Mouse (Mus musculus) midbrain, embryonic 12.5 days (tissue): ENCODE measurements around the gene Hist2h2be. TPM values are rescaled to one million over a fixed set of nuclear protein-coding genes. Genes with fewer than 3 reads are reported as not detected.
A peak's percentile ranks its signal among the peaks of the same experiment; 100 is the strongest.

Experiments
- ATAC-seq: fragments of 200-750 bp; cut with Nextera tagmentation; 2 replicates; pipeline ENCODE4 v1.8.0; 2017; ENCODE audit warnings: low read depth, moderate TSS enrichment, moderate library complexity; ENCODE audit not compliant: low FRiP score
- H3K27ac ChIP-seq: fragments of 300-500 bp; sonication (generic); replicated peaks from 2 replicates; pipeline ENCODE4 v1.5.1; 2016; ENCODE audit warnings: mild to moderate bottlenecking
- H3K27me3 ChIP-seq: fragments of 300-500 bp; sonication (generic); 2 replicates; pipeline ENCODE4 v1.6.1; 2016; ENCODE audit warnings: mild to moderate bottlenecking
- H3K36me3 ChIP-seq: fragments of 300-500 bp; sonication (generic); 2 replicates; pipeline ENCODE4 v1.6.1; 2016
- H3K4me1 ChIP-seq: fragments of 300-500 bp; sonication (generic); 2 replicates; pipeline ENCODE4 v1.6.1; 2016
- H3K4me2 ChIP-seq: fragments of 300-500 bp; sonication (generic); replicated peaks from 2 replicates; pipeline ENCODE4 v1.6.1; 2016; ENCODE audit warnings: mild to moderate bottlenecking, moderate library complexity
- H3K4me3 ChIP-seq: fragments of 300-500 bp; sonication (generic); 2 replicates; pipeline ENCODE4 v1.5.1; 2016; ENCODE audit warnings: mild to moderate bottlenecking
- H3K9ac ChIP-seq: fragments of 300-500 bp; sonication (generic); replicated peaks from 2 replicates; pipeline ENCODE4 v1.6.1; 2016; ENCODE audit warnings: mild to moderate bottlenecking, moderate library complexity
- H3K9me3 ChIP-seq: fragments of 300-500 bp; sonication (generic); 2 replicates; pipeline ENCODE4 v1.6.1; 2016; ENCODE audit warnings: mild to moderate bottlenecking
- WGBS: fragments of 180-500 bp; shearing (Covaris S2); methylation state at CpG from one replicate; pipeline ENCODE4 v1.1.7; 2016; 5-methylcytosine and 5-hydroxymethylcytosine counted together
- polyA plus RNA-seq: library from polyadenylated mRNA; unstranded; fragments of >200 nt; fragmentation: Nextera tagmentation; extraction: Ambion mirVana; gene quantifications from 2 replicates; pipeline ENCODE4 v1.2.1, GENCODE M21; 2016

Gene Hist2h2be
- polyA plus RNA-seq, 1 experiment from 2014 or later: 11.4 TPM

DNA sequence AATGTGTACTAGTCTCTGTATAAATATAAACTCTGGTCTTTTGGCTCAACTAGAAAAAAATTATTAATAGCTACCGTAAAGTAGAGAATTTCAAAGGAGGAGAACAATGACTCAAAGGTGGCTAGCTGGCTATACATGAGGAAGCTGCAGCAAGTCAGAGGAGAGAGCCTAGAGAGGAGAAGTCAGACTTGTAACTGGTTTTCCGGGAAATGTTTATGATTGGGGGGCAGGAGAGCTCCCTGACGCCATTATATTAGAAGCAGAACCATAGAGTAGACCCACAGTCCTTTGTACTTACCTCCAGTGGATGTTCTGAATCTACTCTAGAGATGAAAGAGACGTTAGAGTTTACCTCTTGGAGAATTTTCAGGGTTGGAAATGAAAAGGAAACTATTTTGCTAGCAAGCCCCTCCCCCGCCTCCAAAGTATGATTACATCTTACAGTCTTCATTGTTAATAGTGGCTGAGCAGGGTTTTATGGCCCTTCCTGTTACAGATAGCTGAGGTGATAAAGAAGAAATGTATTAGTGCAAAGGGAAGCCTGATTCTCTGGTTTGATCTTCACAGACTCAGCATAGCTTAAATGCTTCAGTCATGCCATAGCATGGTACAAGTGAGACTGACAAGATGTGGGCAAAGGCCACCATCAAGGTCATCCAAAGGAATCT lies 35.1 kb downstream of the Hist2h2be start:
- WGBS: 82% methylated on average over 5 of the region's 5 CpGs

GRCm38 (mm10) chr3:96257190-96257589 lies 36.3 kb downstream of the Hist2h2be start:
- no peak for ATAC-seq

More for the DNA sequence above, 35.1 kb downstream of the Hist2h2be start:
- Histone ChIP-seq H3K4me1 (no peaks in the 10 kb centered on the region), H3K27ac (no peak overlapping the region), H3K27me3 (no peaks in the 10 kb centered on the region), H3K9ac (no peak overlapping the region), H3K9me3 (no peaks in the 10 kb centered on the region), H3K36me3 (no peaks in the 10 kb centered on the region), H3K4me2 (no peak overlapping the region), H3K4me3 (no peak overlapping the region)
- no peak for ATAC-seq

DNA sequence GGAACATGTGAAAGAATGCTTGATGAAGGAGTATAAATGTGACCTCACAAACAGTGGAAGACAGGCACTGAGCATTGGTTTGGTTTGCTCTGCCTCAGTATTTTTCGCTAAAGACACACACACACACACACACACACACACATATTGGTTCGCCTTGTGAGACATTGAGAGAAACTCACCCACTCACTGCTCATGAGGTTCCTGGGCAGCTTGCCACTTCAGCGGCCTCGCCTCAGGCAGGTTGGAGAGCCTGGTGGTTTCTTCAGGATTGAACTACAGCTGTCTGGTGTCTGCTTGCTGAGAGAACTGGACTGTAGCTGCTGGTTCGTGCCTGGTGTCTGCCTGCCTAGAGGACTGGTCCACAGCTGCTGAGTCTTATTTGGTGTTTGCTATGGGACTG lies 39.3 kb downstream of the Hist2h2be start:
- no peak for ATAC-seq

More at GRCm38 (mm10) chr3:96257190-96257589, 36.3 kb downstream of the Hist2h2be start:
- Histone ChIP-seq H3K27ac (no peak overlapping the region), H3K27me3 (no peaks in the 10 kb centered on the region), H3K9me3 (no peaks in the 10 kb centered on the region), H3K4me2 (no peak overlapping the region), H3K9ac (no peak overlapping the region), H3K4me3 (no peak overlapping the region), H3K36me3 (no peaks in the 10 kb centered on the region), H3K4me1 (peaks cover 6% of the 10 kb centered on the region; the same call in 1 of the 2 replicates)
- 86% methylated on average over 3 of the region's 3 CpGs for WGBS

GRCm38 (mm10) chr3:96261623-96262022 lies 40.7 kb downstream of the Hist2h2be start:
- Histone ChIP-seq H3K27ac (peak overlapping the region; percentile 98), H3K4me1 (peaks cover 24% of the 10 kb centered on the region), H3K27me3 (no peaks in the 10 kb centered on the region), H3K9me3 (no peaks in the 10 kb centered on the region), H3K4me3 (peak overlapping the region; percentile 57), H3K9ac (peak overlapping the region; percentile 87), H3K4me2 (peak overlapping the region; percentile 85), H3K36me3 (no peaks in the 10 kb centered on the region)
- no peak for ATAC-seq
- WGBS: 52% methylated on average over 3 of the region's 3 CpGs

More for the DNA sequence above, 39.3 kb downstream of the Hist2h2be start:
- Histone ChIP-seq H3K9me3 (no peaks in the 10 kb centered on the region), H3K4me2 (no peak overlapping the region), H3K9ac (no peak overlapping the region), H3K27me3 (no peaks in the 10 kb centered on the region), H3K4me3 (no peak overlapping the region), H3K4me1 (peaks cover 24% of the 10 kb centered on the region), H3K27ac (no peak overlapping the region), H3K36me3 (no peaks in the 10 kb centered on the region)
- 93% methylated on average over 5 of the region's 5 CpGs for WGBS

DNA sequence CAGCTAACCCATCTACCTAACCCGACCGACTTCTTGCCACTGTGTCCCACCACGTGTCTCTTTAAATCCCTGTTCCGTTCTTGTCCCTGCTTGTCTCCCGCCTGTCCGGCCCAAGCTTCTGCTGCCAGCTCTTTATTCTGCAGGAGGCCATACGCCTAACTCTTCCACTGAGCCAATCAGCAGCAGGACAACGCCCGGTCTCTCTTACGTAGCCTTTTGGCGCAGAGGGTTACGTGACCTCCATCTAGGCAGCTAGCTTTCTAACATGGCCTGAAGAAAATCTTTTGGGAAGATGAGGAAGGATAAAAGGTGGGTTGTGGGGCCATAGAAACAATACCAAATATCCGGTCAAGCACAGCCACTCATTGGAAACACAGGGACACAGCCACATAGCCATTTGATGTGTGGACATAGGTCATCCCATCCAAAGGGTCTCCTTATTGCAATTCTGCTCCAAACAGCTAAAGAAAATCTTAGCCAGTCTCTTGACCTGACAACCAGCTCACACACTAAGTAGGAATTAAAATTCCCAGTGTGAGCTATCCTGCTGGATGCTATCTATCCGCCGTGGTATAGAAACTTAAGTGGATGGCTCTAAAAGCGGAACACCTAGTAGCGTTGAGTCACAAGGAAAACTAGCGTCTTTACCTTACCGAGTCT lies 41.4 kb downstream of the Hist2h2be start:
- 1% methylated on average over 19 of the region's 19 CpGs for WGBS
- Histone ChIP-seq H3K27me3 (no peaks in the 10 kb centered on the region), H3K4me1 (peaks cover 26% of the 10 kb centered on the region), H3K36me3 (no peaks in the 10 kb centered on the region), H3K9ac (peak overlapping the region; percentile 87), H3K9me3 (no peaks in the 10 kb centered on the region), H3K4me2 (peak overlapping the region; percentile 85), H3K4me3 (peak overlapping the region; percentile 57), H3K27ac (peak overlapping the region; percentile 98)
- peak; percentile 83 for ATAC-seq

DNA sequence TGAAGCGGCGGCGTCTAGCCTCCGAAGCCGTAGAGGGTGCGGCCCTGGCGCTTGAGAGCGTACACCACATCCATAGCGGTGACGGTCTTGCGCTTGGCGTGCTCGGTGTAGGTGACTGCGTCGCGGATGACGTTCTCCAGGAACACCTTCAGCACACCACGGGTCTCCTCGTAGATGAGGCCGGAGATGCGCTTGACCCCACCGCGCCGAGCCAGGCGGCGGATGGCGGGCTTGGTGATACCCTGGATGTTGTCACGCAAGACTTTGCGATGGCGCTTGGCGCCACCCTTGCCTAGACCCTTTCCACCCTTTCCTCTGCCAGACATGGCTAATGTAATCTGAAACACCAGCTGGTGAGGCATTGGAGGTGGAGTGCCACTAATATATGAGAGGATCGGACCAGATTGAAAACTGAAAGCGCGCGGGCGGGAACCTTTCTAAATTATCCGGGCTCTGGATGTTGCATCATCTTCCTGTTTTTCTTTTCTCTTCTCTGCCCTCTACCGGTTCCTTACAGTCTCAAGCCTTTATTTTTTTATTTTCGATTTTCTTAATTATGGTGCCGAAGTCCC lies 42.1 kb downstream of the Hist2h2be start, which contains the start of gene Hist2h4:
Gene Hist2h4 (minus strand): TSS at position 333 of the 572 bp plus-strand sequence.
- H3K36me3 ChIP-seq: no peaks in the 10 kb centered on the region
- H3K4me2 ChIP-seq: peak within 1 kb of the TSS; percentile 85
- WGBS: under 1% methylated on average over 40 of the region's 40 CpGs
- no peaks in the 10 kb centered on the region for H3K27me3 ChIP-seq
- peak within 1 kb of the TSS; percentile 98 for H3K27ac ChIP-seq
- peaks cover 32% of the 10 kb centered on the region for H3K4me1 ChIP-seq
- peak within 1 kb of the TSS; percentile 87 for H3K9ac ChIP-seq
- peak; percentile 89 for ATAC-seq
- peak within 1 kb of the TSS; percentile 57 for H3K4me3 ChIP-seq
- no peaks in the 10 kb centered on the region for H3K9me3 ChIP-seq

GRCm38 (mm10) chr3:96263558-96264403 lies 42.9 kb downstream of the Hist2h2be start:
- H3K27ac ChIP-seq: peak overlapping the region; percentile 98
- H3K27me3 ChIP-seq: no peaks in the 10 kb centered on the region
- H3K9me3 ChIP-seq: no peaks in the 10 kb centered on the region
- ATAC-seq: peak; percentile 11; the same call in 1 of the 2 replicates
- peaks cover 35% of the 10 kb centered on the region for H3K4me1 ChIP-seq
- 5% methylated on average over 27 of the region's 27 CpGs for WGBS
- peak overlapping the region; percentile 66 for H3K9ac ChIP-seq
- no peaks in the 10 kb centered on the region for H3K36me3 ChIP-seq
- peak overlapping the region; percentile 57 for H3K4me3 ChIP-seq
- peak overlapping the region; percentile 85 for H3K4me2 ChIP-seq

GRCm38 (mm10) chr3:96264404-96264949 lies 43.6 kb downstream of the Hist2h2be start:
- peak overlapping the region; percentile 98 for H3K27ac ChIP-seq
- WGBS: 72% methylated on average over 7 of the region's 7 CpGs
- H3K4me2 ChIP-seq: peak overlapping the region; percentile 85
- no peaks in the 10 kb centered on the region for H3K36me3 ChIP-seq
- ATAC-seq: no peak
- peak overlapping the region; percentile 66; the same call in 1 of the 2 replicates for H3K9ac ChIP-seq
- H3K27me3 ChIP-seq: no peaks in the 10 kb centered on the region
- peak overlapping the region; percentile 57 for H3K4me3 ChIP-seq
- no peaks in the 10 kb centered on the region for H3K9me3 ChIP-seq
- H3K4me1 ChIP-seq: peaks cover 35% of the 10 kb centered on the region

DNA sequence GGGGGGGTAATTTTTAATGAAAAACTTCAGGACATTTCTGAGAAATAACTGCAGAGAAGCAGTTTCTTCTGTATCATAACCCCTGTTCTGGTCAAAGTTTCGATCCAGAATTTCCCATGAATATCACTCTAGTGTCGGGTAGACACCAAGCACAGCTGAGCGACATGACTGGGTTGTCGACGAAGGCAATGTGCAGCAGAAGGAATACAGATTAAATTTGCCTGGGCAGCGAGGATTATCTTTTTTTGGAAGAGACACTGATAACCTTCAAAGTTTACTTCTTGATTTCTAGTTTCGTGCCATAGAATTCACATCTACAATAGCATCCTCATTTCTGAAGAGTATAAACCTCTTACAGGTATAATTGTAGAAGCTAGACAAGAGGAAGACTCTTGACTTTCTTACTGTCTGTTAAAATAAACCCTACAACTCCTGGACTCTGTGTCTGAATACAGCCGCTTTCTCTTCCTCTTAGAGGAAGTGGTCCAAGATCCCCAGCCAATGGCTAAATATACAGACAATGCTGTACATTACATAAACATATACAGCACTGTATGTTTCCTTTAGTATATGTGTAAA lies 45.3 kb downstream of the Hist2h2be start:
- H3K36me3 ChIP-seq: no peaks in the 10 kb centered on the region
- H3K9ac ChIP-seq: no peak overlapping the region
- H3K27ac ChIP-seq: no peak overlapping the region
- H3K9me3 ChIP-seq: no peaks in the 10 kb centered on the region
- no peak for ATAC-seq
- no peak overlapping the region for H3K4me2 ChIP-seq
- no peak overlapping the region for H3K4me3 ChIP-seq
- H3K4me1 ChIP-seq: peaks cover 35% of the 10 kb centered on the region
- no peaks in the 10 kb centered on the region for H3K27me3 ChIP-seq
- 91% methylated on average over 8 of the region's 8 CpGs for WGBS

DNA sequence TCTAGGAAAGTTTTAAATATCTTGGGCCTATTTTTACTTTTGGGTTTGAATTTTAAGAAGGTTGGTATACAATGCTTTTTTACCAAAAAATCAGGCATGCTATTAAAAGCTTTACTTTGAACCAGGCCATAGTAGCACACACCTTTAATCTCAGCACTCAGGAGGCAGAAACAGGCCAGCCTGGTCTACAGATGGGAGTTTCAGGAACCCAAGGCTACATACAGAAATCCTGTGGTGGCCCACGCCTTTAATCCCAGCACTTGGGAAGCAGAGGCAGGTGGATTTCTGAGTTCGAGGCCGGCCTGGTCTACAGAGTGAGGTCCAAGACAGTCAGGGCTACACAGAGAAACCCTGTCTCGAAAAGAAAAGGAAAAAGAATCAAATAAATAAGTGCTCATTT lies 46.6 kb downstream of the Hist2h2be start:
- Histone ChIP-seq H3K9ac (no peak overlapping the region), H3K4me2 (no peak overlapping the region), H3K9me3 (no peaks in the 10 kb centered on the region), H3K4me1 (peaks cover 25% of the 10 kb centered on the region), H3K4me3 (no peak overlapping the region), H3K27me3 (no peaks in the 10 kb centered on the region), H3K27ac (peak overlapping the region; percentile 86), H3K36me3 (no peaks in the 10 kb centered on the region)
- ATAC-seq: no peak
- 81% methylated on average over 4 of the region's 4 CpGs for WGBS
